Mouse (Mus musculus): Measurements from ENCODE around the gene Galm.
"Not testable (repeated sequence)": the region's sequence is repeated elsewhere in the genome, so short reads cannot be mapped to it uniquely, and the experiment has no call there.

Galm gene

GRCm38 (mm10) chr17:80221202-80221601, 93.9 kb downstream of the Galm start:
- DNase-seq, result no peak

GRCm38 (mm10) chr17:80221890-80222628, 94.8 kb downstream of the Galm start:
- DNase-seq, result peak; percentile 67

DNA sequence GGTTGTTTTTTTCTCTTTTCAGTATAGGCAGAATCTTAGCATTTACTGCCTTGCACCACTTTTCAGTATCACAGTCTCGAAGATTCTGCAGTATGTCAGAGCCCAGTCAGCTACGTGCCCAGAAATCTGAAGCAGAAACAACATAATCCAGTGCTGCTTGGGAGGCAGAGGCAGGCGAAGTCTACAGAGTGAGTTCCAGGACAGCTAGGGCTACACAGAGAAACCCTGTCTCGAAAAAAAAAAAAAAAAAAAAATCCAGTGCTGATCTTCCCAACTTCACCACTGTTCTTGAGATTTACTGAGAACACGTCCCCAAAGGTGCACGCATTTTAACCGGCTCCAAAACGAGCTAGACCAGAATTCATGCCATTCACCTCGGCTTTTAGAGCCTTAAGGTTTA, 96.6 kb downstream of the Galm start:
- no peak for DNase-seq

DNA sequence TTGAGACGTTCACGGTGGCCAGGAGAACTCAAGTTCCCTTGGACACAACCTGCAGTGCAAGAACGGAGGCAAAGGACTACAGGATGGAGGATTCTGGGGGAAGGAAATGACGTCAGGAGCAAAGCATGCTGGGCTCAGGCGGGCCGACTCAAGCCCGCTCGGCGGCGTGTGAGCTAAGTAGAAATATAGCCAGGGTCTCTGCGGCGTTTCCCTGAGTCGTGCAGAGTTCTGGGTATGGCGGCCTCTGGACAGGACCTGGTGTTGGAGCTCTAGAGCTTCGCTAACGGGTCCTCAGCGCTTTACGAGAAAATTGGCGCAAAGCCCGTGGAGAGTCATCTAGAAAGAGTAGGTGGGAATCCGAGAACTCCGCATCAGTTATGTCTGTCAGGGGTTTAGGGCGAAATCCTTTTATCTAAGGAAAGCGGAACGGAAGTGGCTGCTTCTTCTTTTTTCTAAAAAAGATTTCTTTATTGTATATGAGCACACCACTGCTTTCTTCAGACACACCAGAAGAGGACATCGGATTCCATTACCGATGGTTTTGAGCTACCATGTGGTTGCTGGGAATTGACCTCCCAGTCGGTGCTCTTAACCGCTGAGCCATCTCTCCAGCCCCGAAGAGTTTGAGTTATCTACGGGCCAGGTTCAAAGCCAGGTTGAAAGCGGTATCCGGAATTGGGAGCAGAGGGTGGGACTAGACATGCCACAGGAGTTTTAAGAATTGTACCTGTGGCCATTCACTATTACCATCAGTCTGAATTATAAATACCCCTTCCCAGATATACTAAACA, 97.2 kb downstream of the Galm start, which contains the start of gene Gemin6:
Gemin6 (plus strand) TSS at position 116 of the 791 bp plus-strand sequence.
- DNase-seq, result peak; percentile 95

DNA sequence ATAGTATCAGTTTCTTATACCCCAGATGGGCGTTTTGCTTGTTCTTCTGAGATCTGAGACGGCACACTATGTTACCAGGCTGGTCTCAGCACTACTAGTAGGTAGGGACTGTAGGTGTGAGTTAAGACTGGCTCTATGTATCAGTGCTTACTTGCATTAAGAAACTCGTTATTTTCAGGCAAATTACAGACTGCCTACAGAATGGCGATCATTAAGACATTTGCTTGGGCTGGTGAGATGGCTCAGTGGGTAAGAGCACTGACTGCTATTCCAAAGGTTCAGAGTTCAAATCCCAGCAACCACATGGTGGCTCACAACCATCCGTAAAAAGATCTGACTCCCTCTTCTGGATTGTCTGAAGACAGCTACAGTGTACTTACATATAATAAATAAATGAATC, 97.9 kb downstream of the Galm start:
- DNase-seq, result not testable (repeated sequence)

DNA sequence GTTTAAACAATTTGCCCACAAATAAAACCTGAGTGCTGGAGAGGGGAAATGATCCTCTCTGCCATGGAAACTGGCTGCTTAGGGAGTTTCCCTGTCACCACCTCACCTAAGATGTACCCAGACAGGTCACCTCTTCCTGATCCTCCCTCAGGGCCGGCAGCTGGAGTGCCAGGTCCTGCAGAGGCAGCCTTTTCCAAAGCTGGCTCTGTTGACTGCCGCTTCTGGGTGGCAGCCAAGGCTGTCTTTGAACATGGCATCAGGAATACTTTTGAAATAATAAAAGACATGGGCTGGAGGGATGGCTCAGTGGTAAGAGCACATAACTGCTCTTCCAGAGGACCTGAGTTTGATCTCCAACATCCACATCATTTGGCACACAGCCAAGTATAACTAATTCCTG, 102.1 kb downstream of the Galm start:
- DNase-seq, result no peak

DNA sequence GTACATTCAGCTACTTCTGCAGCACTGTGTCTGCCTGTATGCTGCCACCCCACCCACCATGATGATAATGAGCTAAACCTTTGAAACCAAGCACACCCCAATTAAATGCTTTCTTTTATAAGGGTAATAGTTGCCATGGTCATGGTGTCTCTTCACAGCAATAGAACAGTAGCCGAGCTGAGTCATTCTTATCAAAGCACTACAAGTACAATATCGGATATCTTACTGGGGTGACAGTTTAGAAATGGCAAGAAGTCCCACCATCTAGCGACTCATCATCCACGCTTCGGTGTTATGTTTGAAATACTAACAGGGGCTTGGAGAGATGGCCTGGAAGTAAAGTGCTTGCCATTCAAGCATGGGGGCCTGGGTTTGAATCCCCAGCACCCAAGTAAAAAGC, 106.6 kb downstream of the Galm start:
- no peak for DNase-seq

DNA sequence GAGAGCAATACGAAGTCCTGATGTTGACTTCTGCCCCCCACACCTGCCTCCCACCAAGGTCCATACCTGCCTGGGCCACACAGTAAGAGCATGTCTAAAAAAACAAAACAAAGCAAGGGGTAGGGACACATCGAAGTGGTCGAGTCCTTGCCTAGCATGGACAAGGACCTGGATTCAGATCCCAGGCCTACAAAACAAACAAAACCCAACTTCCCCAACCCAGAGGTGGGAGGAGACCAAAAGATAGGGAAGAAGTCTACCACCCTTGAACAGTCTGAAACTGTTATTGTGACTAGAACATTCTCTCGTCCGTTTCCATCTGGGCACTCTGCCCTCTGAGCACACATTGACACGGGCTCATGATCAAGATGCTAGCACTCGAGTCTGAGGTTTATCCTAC, 107.1 kb downstream of the Galm start:
- DNase-seq, result no peak
